Comparison of ENCODE assay signal across 8 mouse cellular contexts in the genomic region with DNA sequence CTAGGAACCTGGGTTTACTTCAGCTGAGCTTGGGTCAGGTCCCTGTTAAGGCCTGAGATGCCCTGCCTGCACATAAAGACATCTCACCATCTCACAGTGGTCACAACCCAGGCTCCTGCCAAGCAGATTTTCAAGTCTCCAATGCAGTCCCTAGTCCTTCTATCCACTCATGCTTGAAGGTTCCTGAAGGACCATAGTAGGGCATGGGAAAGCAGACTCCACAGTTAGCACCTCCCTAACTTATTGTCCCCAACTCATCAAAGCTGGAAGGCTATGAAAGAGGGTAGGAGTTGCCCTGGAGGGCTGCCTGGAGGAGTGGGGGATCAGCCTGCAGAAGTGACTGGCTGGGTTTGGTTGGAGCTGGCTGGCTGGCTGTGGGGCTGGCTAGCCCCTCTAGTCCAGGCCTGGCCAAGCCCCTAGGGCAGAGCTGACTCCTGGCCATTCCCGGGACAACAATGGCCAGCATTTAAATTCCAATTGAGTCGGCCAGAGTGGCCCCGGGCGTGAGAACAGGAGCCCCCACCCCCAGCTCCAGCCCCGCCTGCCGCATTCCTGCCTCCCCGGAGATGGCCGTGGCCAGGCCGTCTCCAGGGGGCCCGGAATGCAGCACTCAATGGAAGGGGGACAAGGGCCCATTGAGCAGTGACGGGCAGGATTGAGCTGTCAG. TPM values are rescaled to one million over a fixed set of nuclear protein-coding genes. Genes with fewer than 3 reads are reported as not detected.
A peak's percentile ranks its signal among the peaks of the same experiment; 100 is the strongest.
DNase-seq lines count a peak whose midpoint lies in the region; ATAC-seq lines count a peak whose summit lies in the region.

No protein-coding gene starts in this region.

- intact Hi-C loops in heart, postnatal 36 days (cut with DNase I), result no loop called here

- 8% methylated on average over 11 of the region's 11 CpGs for WGBS in heart, embryonic 16.5 days
- WGBS in hindbrain, embryonic 10.5 days, result 1% methylated on average over 11 of the region's 11 CpGs
- WGBS in liver, embryonic 15.5 days (ENCODE audit: insufficient replicate concordance), result 51% methylated on average over 11 of the region's 11 CpGs

- no peak overlapping the region for H3K27ac ChIP-seq in heart, embryonic 16.5 days (ENCODE audit: low read length)
- peak overlapping the region; percentile 91 for H3K27ac ChIP-seq in hindbrain, embryonic 10.5 days
- no peak overlapping the region for H3K27ac ChIP-seq in liver, embryonic 15.5 days (replicated peaks)

- DNase-seq in heart, postnatal 36 days, result no peak
- peak; percentile 46 to 68 for DNase-seq in cerebellum, postnatal 10 days
- DNase-seq in hindbrain, embryonic 10.5 days (ENCODE audit: low spot score), result peak; percentile 90
- DNase-seq in thymus, postnatal 14 days, result no peak
- no peak for DNase-seq in gastrocnemius, postnatal 4 days (ENCODE audit: low spot score in 2 of 2)
- DNase-seq in spleen, postnatal 14 days (ENCODE audit: low spot score in 2 of 2), result no peak

- H3K9me3 ChIP-seq in heart, embryonic 16.5 days (replicated peaks; ENCODE audit: control insufficient read depth, low read length), result no peaks in the 10 kb centered on the region
- no peaks in the 10 kb centered on the region for H3K9me3 ChIP-seq in hindbrain, embryonic 10.5 days
- no peaks in the 10 kb centered on the region for H3K9me3 ChIP-seq in liver, embryonic 15.5 days (replicated peaks)

- peaks cover 18% of the 10 kb centered on the region for H3K4me1 ChIP-seq in heart, embryonic 16.5 days (ENCODE audit: control insufficient read depth, insufficient read depth, low read length)
- peaks cover 79% of the 10 kb centered on the region for H3K4me1 ChIP-seq in hindbrain, embryonic 10.5 days (replicated peaks)
- H3K4me1 ChIP-seq in liver, embryonic 15.5 days (replicated peaks), result peaks cover 19% of the 10 kb centered on the region

- 0 out of 2 replicates have a peak overlapping the region, but pooled peaks have one; percentile 5 for H3K9ac ChIP-seq in heart, embryonic 16.5 days (ENCODE audit: low read length)
- H3K9ac ChIP-seq in liver, embryonic 15.5 days, result no peak overlapping the region

- H3K36me3 ChIP-seq in heart, embryonic 16.5 days (ENCODE audit: control insufficient read depth, insufficient read depth), result no peaks in the 10 kb centered on the region
- H3K36me3 ChIP-seq in hindbrain, embryonic 10.5 days, result no peaks in the 10 kb centered on the region
- no peaks in the 10 kb centered on the region for H3K36me3 ChIP-seq in liver, embryonic 15.5 days (replicated peaks)

- H3K27me3 ChIP-seq in heart, embryonic 16.5 days (ENCODE audit: control insufficient read depth, insufficient read depth, low read length), result no peaks in the 10 kb centered on the region
- H3K27me3 ChIP-seq in hindbrain, embryonic 10.5 days (ENCODE audit: insufficient read depth, poor library complexity, severe bottlenecking), result peaks cover 83% of the 10 kb centered on the region
- 0 out of 2 replicates have a peak, but pooled peaks cover 3% of the 10 kb centered on the region for H3K27me3 ChIP-seq in liver, embryonic 15.5 days

- ATAC-seq in heart, embryonic 16.5 days (replicated peaks; ENCODE audit: extremely low read depth, insufficient read depth, low FRiP score), result no peak
- ATAC-seq in liver, embryonic 15.5 days (ENCODE audit: insufficient read depth), result peak; percentile 2; the same call in 1 of the 2 replicates

- no peak overlapping the region for H3K4me3 ChIP-seq in heart, embryonic 16.5 days (ENCODE audit: low read length)
- peak overlapping the region; percentile 31 for H3K4me3 ChIP-seq in hindbrain, embryonic 10.5 days
- no peak overlapping the region for H3K4me3 ChIP-seq in liver, embryonic 15.5 days (replicated peaks)

- H3K4me2 ChIP-seq in heart, embryonic 16.5 days (ENCODE audit: low read depth, low read length), result no peak overlapping the region
- H3K4me2 ChIP-seq in liver, embryonic 15.5 days, result no peak overlapping the region

RNA-seq across cellular contexts. Expression of a gene that starts 16.4 kb away (rescaled TPM):
- 3.9 and 8.8 TPM in 2 replicates for polyA plus RNA-seq in heart, embryonic 16.5 days (2015; fragmentation: Nextera tagmentation; extraction: Ambion mirVana)
- total RNA-seq in heart, postnatal 36 days (2021), result 1 to 10 TPM; 6.2 to 9.6 TPM
- polyA plus RNA-seq in hindbrain, embryonic 10.5 days (2016; fragmentation: Nextera tagmentation; extraction: Ambion mirVana), result 80.5 and 84.6 TPM in 2 replicates
- polyA plus RNA-seq in liver, embryonic 15.5 days (2015; fragmentation: Nextera tagmentation; extraction: Ambion mirVana), result 2.7 and 3.0 TPM in 2 replicates
- total RNA-seq in gastrocnemius, postnatal 4 days (2021), result 1 to 10 TPM; 2.2 to 2.6 TPM

RNA-seq across cellular contexts. Expression of a gene that starts 46.9 kb away (rescaled TPM):
- 37.1 and 37.4 TPM in 2 replicates for polyA plus RNA-seq in heart, embryonic 16.5 days (2015; fragmentation: Nextera tagmentation; extraction: Ambion mirVana)
- 10 to 100 TPM; 20.8 to 21.0 TPM for total RNA-seq in heart, postnatal 36 days (2021)
- polyA plus RNA-seq in hindbrain, embryonic 10.5 days (2016; fragmentation: Nextera tagmentation; extraction: Ambion mirVana), result 37.1 and 40.9 TPM in 2 replicates
- 20.6 and 23.1 TPM in 2 replicates for polyA plus RNA-seq in liver, embryonic 15.5 days (2015; fragmentation: Nextera tagmentation; extraction: Ambion mirVana)
- 10 to 100 TPM; 26.5 to 27.1 TPM for total RNA-seq in gastrocnemius, postnatal 4 days (2021)

RNA-seq across cellular contexts. Expression of a gene that starts 47.1 kb away (rescaled TPM):
- 114 and 122 TPM in 2 replicates for polyA plus RNA-seq in heart, embryonic 16.5 days (2015; fragmentation: Nextera tagmentation; extraction: Ambion mirVana)
- 1 to 10 TPM; 2.0 to 2.2 TPM for total RNA-seq in heart, postnatal 36 days (2021)
- 259 and 305 TPM in 2 replicates for polyA plus RNA-seq in hindbrain, embryonic 10.5 days (2016; fragmentation: Nextera tagmentation; extraction: Ambion mirVana)
- polyA plus RNA-seq in liver, embryonic 15.5 days (2015; fragmentation: Nextera tagmentation; extraction: Ambion mirVana), result 134 and 140 TPM in 2 replicates
- 10 to 100 TPM; 31.2 to 33.7 TPM for total RNA-seq in gastrocnemius, postnatal 4 days (2021)

RNA-seq across cellular contexts. Expression of a gene that starts 52.7 kb away (rescaled TPM):
- polyA plus RNA-seq in heart, embryonic 16.5 days (2015; fragmentation: Nextera tagmentation; extraction: Ambion mirVana), result 119 and 138 TPM in 2 replicates
- total RNA-seq in heart, postnatal 36 days (2021), result 10 to 100 TPM; 13.1 to 13.7 TPM
- polyA plus RNA-seq in hindbrain, embryonic 10.5 days (2016; fragmentation: Nextera tagmentation; extraction: Ambion mirVana), result 255 and 317 TPM in 2 replicates
- 246 and 270 TPM in 2 replicates for polyA plus RNA-seq in liver, embryonic 15.5 days (2015; fragmentation: Nextera tagmentation; extraction: Ambion mirVana)
- 10 to 100 TPM; 38.4 to 42.2 TPM for total RNA-seq in gastrocnemius, postnatal 4 days (2021)

Comparison
In these comparisons a context has a peak if more than half of its experiments do, and no peak if none do; other contexts are left out.
1. DNase-seq: peak in cerebellum, postnatal 10 days (2 of 2) and hindbrain, embryonic 10.5 days (single experiment); none in heart, postnatal 36 days (0 of 2), thymus, postnatal 14 days (single experiment), gastrocnemius, postnatal 4 days (0 of 2) and spleen, postnatal 14 days (0 of 2).